Mouse (Mus musculus): ENCODE data around the gene Camk2d.

GRCm38 (mm10) chr3:126612748-126613509, 16.8 kb downstream of the Camk2d start:
- no peak for TF ChIP-seq MAFK (IDR thresholded peaks at IDR 0.05; ENCODE audit: insufficient read depth, low read depth, low read length)
- TF ChIP-seq HCFC1 (IDR thresholded peaks at IDR 0.05; ENCODE audit: borderline replicate concordance, insufficient read depth, low read length): no peak
- no peak for TF ChIP-seq ZC3H11A (IDR thresholded peaks at IDR 0.05; ENCODE audit: borderline replicate concordance, low read depth, low read length)
- no peak for TF ChIP-seq ZNF384 (IDR thresholded peaks at IDR 0.05; ENCODE audit: low read depth, low read length)
- TF ChIP-seq CHD2 (IDR thresholded peaks at IDR 0.05; ENCODE audit: low read depth, low read length): no peak
